Mouse (Mus musculus) MEL (cell line): Measurements from ENCODE around the gene 5430427O19Rik.

Experiments
- BHLHE40 ChIP-seq: IDR thresholded peaks from 2 replicates; pipeline ENCODE4 v1.6.1; 2012; ENCODE audit warnings: low read depth, mild to moderate bottlenecking, inconsistent platforms, low read length, improper control_type of control experiment, borderline replicate concordance
- CTCF ChIP-seq, 3 experiments: IDR thresholded peaks in 2 of 3; conservative IDR thresholded peaks in 1 of 3; 2 replicates each; pipeline ENCODE4 v1.5.1; 2011 to 2012; ENCODE audit warnings: low read length in 3 of 3, low read depth in 2 of 3, mild to moderate bottlenecking in 2 of 3, improper control_type of control experiment in 1 of 3, inconsistent platforms in 1 of 3, mixed read lengths in 1 of 3, moderate library complexity in 1 of 3; ENCODE audit not compliant: control insufficient read depth in 1 of 3, insufficient read depth in 1 of 3, poor library complexity in 1 of 3, severe bottlenecking in 1 of 3
- EP300 ChIP-seq, 2 experiments: IDR thresholded peaks; 2 replicates each; pipeline ENCODE4 v1.6.1; 2011; ENCODE audit warnings: improper control_type of control experiment in 2 of 2, low read length in 2 of 2, low read depth in 1 of 2, mild to moderate bottlenecking in 1 of 2
- MXI1 ChIP-seq: IDR thresholded peaks from 2 replicates; pipeline ENCODE4 v1.6.1; 2011; ENCODE audit warnings: mild to moderate bottlenecking, low read depth, low read length, improper control_type of control experiment
- RCOR1 ChIP-seq: IDR thresholded peaks from 2 replicates; pipeline ENCODE4 v1.6.1; 2012; ENCODE audit warnings: low read depth, mild to moderate bottlenecking, inconsistent platforms, low read length, improper control_type of control experiment
- UBTF ChIP-seq: IDR thresholded peaks from 2 replicates; pipeline ENCODE4 v1.6.1; 2012; ENCODE audit warnings: low read depth, mild to moderate bottlenecking, inconsistent platforms, low read length, improper control_type of control experiment, moderate library complexity, borderline replicate concordance; ENCODE audit not compliant: insufficient read depth

- TF ChIP-seq RCOR1: no peak
- TF ChIP-seq BHLHE40: no peak
- TF ChIP-seq CTCF (IDR thresholded peaks at IDR 0.05 in 2 of 3, conservative IDR thresholded peaks at IDR 0.05 in 1 of 3; ENCODE audit: control insufficient read depth in 1 of 3, insufficient read depth in 1 of 3, low read depth in 2 of 3, low read length in 3 of 3, poor library complexity in 1 of 3, severe bottlenecking in 1 of 3): no peak
- no peak for TF ChIP-seq UBTF
- TF ChIP-seq EP300 (IDR thresholded peaks at IDR 0.05; ENCODE audit: low read depth in 1 of 2, low read length in 2 of 2): no peak
- no peak for TF ChIP-seq MXI1
Observed at GRCm38 (mm10) chrX:85855938-85856337, 14.2 kb upstream of the 5430427O19Rik start.
